Mouse (Mus musculus): Measurements from ENCODE around the gene Zap70. TPM values are rescaled to one million over a fixed set of nuclear protein-coding genes. Genes with fewer than 3 reads are reported as not detected.

Gene Zap70
- total RNA-seq (2014; rRNA removed) (1.6 and 6.3 TPM in 2 replicates), polyA plus RNA-seq (2015; fragmentation: Nextera tagmentation; extraction: Ambion mirVana) (2.1 and 2.7 TPM in 2 replicates)

- no peak for ATAC-seq
- WGBS, result 89% methylated on average over 11 of the region's 11 CpGs
These were observed at the start of gene Zap70 for GRCm38 (mm10) chr1:36761568-36761967. Zap70 (plus strand) TSS chr1:36761798.

DNA sequence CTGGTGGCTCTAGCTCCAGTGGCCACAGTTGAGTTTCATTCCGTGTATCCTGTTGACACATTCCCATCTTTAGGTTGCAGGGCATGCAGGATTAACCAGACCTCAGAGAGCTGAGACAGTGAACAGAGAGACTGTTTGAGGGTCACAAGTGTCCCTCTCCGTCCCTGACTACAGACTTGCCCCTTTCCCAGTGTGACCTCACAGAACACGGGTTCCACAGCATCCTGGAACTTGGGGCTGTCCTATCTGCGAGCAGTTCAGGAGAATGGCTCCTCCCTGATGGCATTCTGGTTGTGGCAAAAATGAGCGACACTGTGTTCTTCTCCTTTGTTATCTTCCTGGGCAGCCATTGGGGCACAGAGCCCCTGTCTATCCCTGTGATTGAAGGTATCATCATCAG lies 47.3 kb upstream of the Zap70 start, which contains the start of gene Actr1b:
Actr1b (minus strand) TSS at position 112 of the 400 bp plus-strand sequence.
- ATAC-seq (no peak), DNase-seq (ENCODE audit: low spot score) (no peak)
- H3K9me3 ChIP-seq (ENCODE audit: low read length), result no peaks in the 10 kb centered on the region
- WGBS, result 85% methylated on average over 5 of the region's 5 CpGs
- H3K4me2 ChIP-seq (ENCODE audit: low read depth, low read length), result no peak within 1 kb of the TSS
- H3K4me1 ChIP-seq (ENCODE audit: insufficient read depth, low read length), result no peaks in the 10 kb centered on the region
- no peaks in the 10 kb centered on the region for H3K36me3 ChIP-seq (ENCODE audit: insufficient read depth, low read length)
- H3K27me3 ChIP-seq (ENCODE audit: insufficient read depth, low read length), result no peaks in the 10 kb centered on the region
- no peak for TF ChIP-seq CTCF (IDR thresholded peaks at IDR 0.05; ENCODE audit: low read depth)
- no peak within 1 kb of the TSS for H3K9ac ChIP-seq (replicated peaks; ENCODE audit: low read length)
- H3K27ac ChIP-seq, result no peak within 1 kb of the TSS
- no peak within 1 kb of the TSS for H3K4me3 ChIP-seq (ENCODE audit: low read length)

More at GRCm38 (mm10) chr1:36761568-36761967, at the start of gene Zap70:
- Histone ChIP-seq H3K36me3 (ENCODE audit: insufficient read depth, low read length) (no peaks in the 10 kb centered on the region), H3K27ac (no peak within 1 kb of the TSS), H3K4me1 (ENCODE audit: insufficient read depth, low read length) (no peaks in the 10 kb centered on the region), H3K4me3 (ENCODE audit: low read length) (no peak within 1 kb of the TSS), H3K4me2 (ENCODE audit: low read depth, low read length) (no peak within 1 kb of the TSS), H3K27me3 (ENCODE audit: insufficient read depth, low read length) (no peaks in the 10 kb centered on the region), H3K9me3 (ENCODE audit: low read length) (no peaks in the 10 kb centered on the region), H3K9ac (replicated peaks; ENCODE audit: low read length) (no peak within 1 kb of the TSS)
- no peak for TF ChIP-seq CTCF (IDR thresholded peaks at IDR 0.05; ENCODE audit: low read depth)
- no peak for DNase-seq (ENCODE audit: low spot score)

DNA sequence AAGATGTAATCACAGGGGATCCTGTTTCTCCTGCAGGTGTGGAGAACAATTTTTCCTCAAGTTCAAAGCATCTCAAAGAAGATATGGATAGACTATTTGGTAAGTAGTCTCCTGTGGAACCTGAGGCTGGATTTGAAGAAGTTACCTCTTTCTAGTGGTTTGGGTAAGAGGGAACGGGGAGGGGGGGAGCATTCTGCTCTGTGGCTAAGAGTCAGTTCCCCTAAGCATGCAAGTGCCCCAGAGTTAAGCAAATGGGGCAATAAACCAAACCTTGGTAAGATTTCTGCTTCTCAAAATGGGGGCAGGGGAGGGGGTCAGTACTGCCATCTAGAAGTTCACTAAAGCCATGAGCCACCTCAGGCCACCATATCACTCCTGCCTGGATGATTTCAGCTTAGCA lies 42.8 kb upstream of the Zap70 start:
- H3K27me3 ChIP-seq (ENCODE audit: insufficient read depth, low read length), result no peaks in the 10 kb centered on the region
- TF ChIP-seq CTCF (IDR thresholded peaks at IDR 0.05; ENCODE audit: low read depth), result no peak
- no peak overlapping the region for H3K4me2 ChIP-seq (ENCODE audit: low read depth, low read length)
- H3K36me3 ChIP-seq (ENCODE audit: insufficient read depth, low read length), result no peaks in the 10 kb centered on the region
- no peak overlapping the region for H3K9ac ChIP-seq (replicated peaks; ENCODE audit: low read length)
- no peak overlapping the region for H3K4me3 ChIP-seq (ENCODE audit: low read length)
- 90% methylated on average over 1 of the region's 1 CpGs for WGBS
- ATAC-seq, result no peak
- no peak for DNase-seq (ENCODE audit: low spot score)
- H3K27ac ChIP-seq, result no peak overlapping the region
- H3K4me1 ChIP-seq (ENCODE audit: insufficient read depth, low read length), result no peaks in the 10 kb centered on the region
- no peaks in the 10 kb centered on the region for H3K9me3 ChIP-seq (ENCODE audit: low read length)

DNA sequence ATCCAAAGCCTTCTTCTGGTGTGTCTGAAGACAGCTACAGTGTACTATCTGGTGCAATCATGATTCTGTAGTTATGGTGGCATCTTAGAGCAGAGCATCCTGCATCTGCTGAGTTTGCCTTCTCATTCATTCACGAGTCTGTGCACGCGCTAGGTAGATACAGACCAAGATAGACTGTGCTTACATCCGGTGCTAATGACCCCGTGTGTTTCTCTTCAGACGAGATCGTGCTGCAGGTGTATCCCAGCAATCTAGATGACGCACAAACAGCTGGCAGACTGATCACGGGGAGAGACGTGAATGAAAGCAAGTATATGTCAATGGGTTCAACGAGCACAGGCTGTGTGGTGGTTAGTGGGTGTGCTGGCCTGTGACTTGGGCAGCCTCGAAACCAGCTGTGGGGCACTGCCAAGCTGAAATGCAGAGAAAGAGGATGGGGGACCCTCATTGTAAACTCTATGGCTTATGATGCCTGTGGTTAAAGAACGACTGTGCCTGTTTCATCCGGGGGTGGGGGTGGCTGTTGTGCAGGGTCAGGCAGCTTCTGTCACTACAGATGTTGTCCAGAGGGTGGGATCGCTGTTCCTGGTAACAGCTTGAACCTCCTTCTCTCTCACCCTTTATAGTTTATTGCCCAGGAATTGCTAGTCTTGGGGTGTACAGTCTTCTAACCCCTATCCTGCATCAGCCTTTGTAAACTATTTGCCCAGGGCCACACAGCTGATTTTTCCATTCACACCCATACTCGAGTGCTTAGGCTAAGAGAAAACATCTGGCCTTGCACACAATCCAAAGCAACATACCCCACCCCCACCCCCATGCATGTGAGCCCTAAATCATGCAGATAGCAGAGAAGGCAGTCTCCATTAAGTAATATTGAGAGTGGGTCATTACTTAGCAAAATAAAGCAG lies 38.2 kb upstream of the Zap70 start:
- Histone ChIP-seq H3K4me1 (ENCODE audit: insufficient read depth, low read length) (no peaks in the 10 kb centered on the region), H3K4me2 (ENCODE audit: low read depth, low read length) (no peak overlapping the region), H3K4me3 (ENCODE audit: low read length) (no peak overlapping the region), H3K36me3 (ENCODE audit: insufficient read depth, low read length) (no peaks in the 10 kb centered on the region), H3K9ac (replicated peaks; ENCODE audit: low read length) (no peak overlapping the region), H3K27ac (no peak overlapping the region), H3K27me3 (ENCODE audit: insufficient read depth, low read length) (no peaks in the 10 kb centered on the region), H3K9me3 (ENCODE audit: low read length) (no peaks in the 10 kb centered on the region)
- 75% methylated on average over 16 of the region's 16 CpGs for WGBS
- TF ChIP-seq CTCF (IDR thresholded peaks at IDR 0.05; ENCODE audit: low read depth), result no peak
- DNase-seq (ENCODE audit: low spot score) (no peak), ATAC-seq (no peak)

DNA sequence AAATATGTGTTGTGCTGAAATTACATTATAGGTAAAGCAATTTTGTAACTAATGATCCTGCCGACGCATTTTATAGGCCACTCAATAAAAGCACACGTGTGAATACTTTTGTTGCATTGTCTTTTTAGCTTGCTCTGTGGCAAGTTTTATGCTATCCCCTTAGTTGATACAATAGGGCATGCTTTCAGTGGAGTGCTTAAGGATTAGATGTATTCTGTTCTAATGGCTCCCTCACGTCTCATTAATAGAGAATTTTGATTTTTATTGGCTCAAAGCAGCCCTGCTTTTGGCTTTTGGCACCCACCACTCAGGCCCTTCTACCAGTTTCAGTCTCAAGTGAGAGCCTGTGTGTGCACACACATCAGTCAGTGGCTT lies 37.6 kb upstream of the Zap70 start:
- WGBS, result 70% methylated on average over 4 of the region's 4 CpGs
- Histone ChIP-seq H3K9me3 (ENCODE audit: low read length) (no peaks in the 10 kb centered on the region), H3K4me1 (ENCODE audit: insufficient read depth, low read length) (no peaks in the 10 kb centered on the region), H3K27ac (no peak overlapping the region), H3K36me3 (ENCODE audit: insufficient read depth, low read length) (no peaks in the 10 kb centered on the region), H3K9ac (replicated peaks; ENCODE audit: low read length) (no peak overlapping the region), H3K4me3 (ENCODE audit: low read length) (no peak overlapping the region), H3K27me3 (ENCODE audit: insufficient read depth, low read length) (no peaks in the 10 kb centered on the region), H3K4me2 (ENCODE audit: low read depth, low read length) (no peak overlapping the region)
- DNase-seq (ENCODE audit: low spot score), result no peak
- no peak for ATAC-seq
- no peak for TF ChIP-seq CTCF (IDR thresholded peaks at IDR 0.05; ENCODE audit: low read depth)

DNA sequence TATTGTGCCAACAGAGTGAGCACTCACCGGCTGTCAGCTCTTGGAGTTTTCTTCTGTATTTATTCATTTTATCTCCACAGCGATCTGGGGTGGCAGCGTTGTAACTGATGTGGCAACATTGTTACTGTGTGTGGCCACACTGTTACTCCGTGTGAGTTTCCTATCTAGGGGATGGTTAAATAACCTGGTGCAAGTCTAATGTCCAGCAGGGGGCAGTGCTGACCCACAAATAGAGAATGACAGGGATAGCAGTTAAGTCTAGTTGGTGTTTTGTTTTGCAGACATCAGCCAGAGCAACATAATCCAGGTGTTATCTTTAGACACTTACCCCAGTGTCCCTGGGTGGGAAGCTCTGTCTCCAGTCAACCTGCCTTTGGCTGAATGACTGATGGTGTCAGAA lies 24.3 kb upstream of the Zap70 start:
- no peaks in the 10 kb centered on the region for H3K36me3 ChIP-seq (ENCODE audit: insufficient read depth, low read length)
- TF ChIP-seq CTCF (IDR thresholded peaks at IDR 0.05; ENCODE audit: low read depth), result peak; percentile 91
- H3K9ac ChIP-seq (replicated peaks; ENCODE audit: low read length), result no peak overlapping the region
- no peaks in the 10 kb centered on the region; the same call in 1 of the 2 replicates for H3K27me3 ChIP-seq (ENCODE audit: insufficient read depth, low read length)
- no peaks in the 10 kb centered on the region for H3K9me3 ChIP-seq (ENCODE audit: low read length)
- DNase-seq (ENCODE audit: low spot score) (peak; percentile 93), ATAC-seq (peak; percentile 76)
- H3K4me2 ChIP-seq (ENCODE audit: low read depth, low read length), result no peak overlapping the region
- H3K4me1 ChIP-seq (ENCODE audit: insufficient read depth, low read length), result no peaks in the 10 kb centered on the region
- WGBS, result 10% methylated on average over 4 of the region's 4 CpGs
- H3K27ac ChIP-seq, result no peak overlapping the region
- no peak overlapping the region for H3K4me3 ChIP-seq (ENCODE audit: low read length)

DNA sequence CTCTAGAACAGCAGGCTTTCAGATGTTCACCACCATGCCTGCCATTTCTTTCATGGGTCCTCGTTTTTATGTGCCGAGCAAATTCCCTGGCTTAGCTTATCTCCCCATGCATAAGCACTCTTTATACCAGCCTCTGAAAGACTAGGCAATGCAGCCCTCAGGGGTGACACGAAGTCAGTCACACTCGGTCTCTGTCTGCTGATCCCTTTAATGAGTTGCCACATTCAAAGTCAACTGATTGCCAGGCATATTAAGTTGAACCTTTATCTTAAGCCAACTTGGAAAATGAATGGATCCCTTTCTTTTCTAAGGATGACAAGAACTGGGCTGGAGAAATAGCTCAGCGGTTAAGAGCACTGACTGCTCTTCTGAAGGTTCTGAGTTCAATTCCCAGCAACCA lies 22.4 kb upstream of the Zap70 start:
- no peak for TF ChIP-seq CTCF (IDR thresholded peaks at IDR 0.05; ENCODE audit: low read depth)
- H3K27ac ChIP-seq, result no peak overlapping the region
- DNase-seq (ENCODE audit: low spot score) (no peak), ATAC-seq (no peak)
- H3K9me3 ChIP-seq (ENCODE audit: low read length), result no peaks in the 10 kb centered on the region
- H3K4me2 ChIP-seq (ENCODE audit: low read depth, low read length), result no peak overlapping the region
- peaks cover 4% of the 10 kb centered on the region for H3K4me1 ChIP-seq (ENCODE audit: insufficient read depth, low read length)
- H3K9ac ChIP-seq (replicated peaks; ENCODE audit: low read length), result no peak overlapping the region
- WGBS, result 64% methylated on average over 5 of the region's 5 CpGs
- no peaks in the 10 kb centered on the region; the same call in 1 of the 2 replicates for H3K27me3 ChIP-seq (ENCODE audit: insufficient read depth, low read length)
- no peak overlapping the region for H3K4me3 ChIP-seq (ENCODE audit: low read length)
- H3K36me3 ChIP-seq (ENCODE audit: insufficient read depth, low read length), result no peaks in the 10 kb centered on the region
